Mouse (Mus musculus) megakaryocyte, embryonic 14.5 days (primary cell): Measurements from ENCODE around the gene Crxos.

Experiments used
- FLI1 ChIP-seq: IDR thresholded peaks from 2 replicates; pipeline ENCODE4 v1.6.1; 2012; ENCODE audit warnings: low read length, inconsistent platforms, mixed read lengths
- GATA1 ChIP-seq: IDR thresholded peaks from 3 replicates; pipeline ENCODE4 v1.6.1; 2012; ENCODE audit warnings: mixed read lengths, low read length, inconsistent platforms, borderline replicate concordance

- TF ChIP-seq GATA1 (no peak), FLI1 (no peak)
Observed at GRCm38 (mm10) chr7:15919947-15920346, 37.5 kb downstream of the Crxos start.
